Mouse (Mus musculus) kidney, embryonic 16.5 days (tissue): ENCODE data around the gene Larp4. TPM values are rescaled to one million over a fixed set of nuclear protein-coding genes. Genes with fewer than 3 reads are reported as not detected.
"Not testable (repeated sequence)": the region's sequence is repeated elsewhere in the genome, so short reads cannot be mapped to it uniquely, and the experiment has no call there.

Experiments used
- ATAC-seq: fragments of 200-750 bp; cut with Nextera tagmentation; 2 replicates; pipeline ENCODE4 v1.8.0; 2017; ENCODE audit warnings: moderate TSS enrichment; ENCODE audit not compliant: low FRiP score, low TSS enrichment
- H3K27ac ChIP-seq: fragments of 300-500 bp; sonication (generic); 2 replicates; pipeline ENCODE4 v1.5.1; 2014; ENCODE audit warnings: low read length
- H3K27me3 ChIP-seq: fragments of 300-500 bp; sonication (generic); 2 replicates; pipeline ENCODE4 v1.6.1; 2014; ENCODE audit warnings: low read length, control low read depth, mixed read lengths; ENCODE audit not compliant: insufficient read depth
- H3K36me3 ChIP-seq: fragments of 300-500 bp; sonication (generic); 2 replicates; pipeline ENCODE4 v1.6.1; 2014; ENCODE audit warnings: low read length, control low read depth, mixed read lengths; ENCODE audit not compliant: insufficient read depth
- H3K4me1 ChIP-seq: fragments of 300-500 bp; sonication (generic); 2 replicates; pipeline ENCODE4 v1.6.1; 2014; ENCODE audit warnings: low read length, control low read depth, mixed read lengths; ENCODE audit not compliant: insufficient read depth
- H3K4me2 ChIP-seq: fragments of 300-500 bp; sonication (generic); replicated peaks from 2 replicates; pipeline ENCODE4 v1.6.1; 2014; ENCODE audit warnings: low read depth, low read length
- H3K4me3 ChIP-seq: fragments of 300-500 bp; sonication (generic); 2 replicates; pipeline ENCODE4 v1.5.1; 2014; ENCODE audit warnings: mild to moderate bottlenecking, low read length
- H3K9ac ChIP-seq: fragments of 300-500 bp; sonication (generic); replicated peaks from 2 replicates; pipeline ENCODE4 v1.6.1; 2014; ENCODE audit warnings: low read length
- H3K9me3 ChIP-seq: fragments of 300-500 bp; sonication (generic); 2 replicates; pipeline ENCODE4 v1.6.1; 2016; ENCODE audit warnings: low read length, control low read depth
- WGBS: fragments of 180-500 bp; shearing (Covaris S2); extraction: QIAGEN DNeasy Blood & Tissue Kit; methylation state at CpG from one replicate; pipeline ENCODE4 v1.1.7; 2014; 5-methylcytosine and 5-hydroxymethylcytosine counted together
- polyA plus RNA-seq: library from polyadenylated mRNA; unstranded; fragments of >200 nt; fragmentation: Nextera tagmentation; extraction: Ambion mirVana; gene quantifications from 2 replicates; pipeline ENCODE4 v1.2.1, GENCODE M21; 2015

Larp4 gene
- polyA plus RNA-seq = 33.7 and 39.6 TPM in 2 replicates

DNA sequence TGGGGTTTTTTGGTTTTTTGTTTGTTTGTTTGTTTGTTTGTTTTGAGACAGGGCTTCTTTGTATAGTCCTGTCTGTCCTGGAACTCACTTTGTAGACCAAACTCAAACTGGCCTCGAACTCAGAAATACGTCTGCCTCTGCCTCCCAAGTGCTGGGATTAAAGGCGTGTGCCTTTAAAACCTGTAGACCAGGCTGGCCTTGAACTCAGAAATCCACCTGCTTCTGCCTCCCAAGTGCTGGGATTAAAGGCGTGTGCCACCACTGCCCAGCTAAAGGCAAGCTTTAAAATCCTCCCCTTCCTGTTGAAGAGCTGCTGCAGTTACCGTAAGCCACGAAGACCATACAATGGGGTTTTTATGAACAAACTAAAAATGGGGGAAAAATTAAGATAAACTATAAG lies at the start of gene Larp4:
Gene Larp4 (plus strand): TSS at position 301 of the 400 bp plus-strand sequence.
- not testable (repeated sequence) for H3K27me3 ChIP-seq, H3K4me2 ChIP-seq, H3K36me3 ChIP-seq, H3K4me1 ChIP-seq, H3K4me3 ChIP-seq, ATAC-seq, H3K9ac ChIP-seq, H3K27ac ChIP-seq, H3K9me3 ChIP-seq
- 84% methylated on average over 6 of the region's 6 CpGs for WGBS

- no peak overlapping the region for H3K27ac ChIP-seq
- no peaks in the 10 kb centered on the region for H3K9me3 ChIP-seq
- 78% methylated on average over 8 of the region's 8 CpGs for WGBS
- H3K4me3 ChIP-seq = no peak overlapping the region
- ATAC-seq = no peak
- no peak overlapping the region for H3K4me2 ChIP-seq
- no peaks in the 10 kb centered on the region for H3K4me1 ChIP-seq
- no peak overlapping the region for H3K9ac ChIP-seq
- no peaks in the 10 kb centered on the region for H3K27me3 ChIP-seq
- H3K36me3 ChIP-seq = no peaks in the 10 kb centered on the region
Observed at GRCm38 (mm10) chr15:99931231-99931630, 38.6 kb upstream of the Larp4 start.

- no peak for ATAC-seq
- Histone ChIP-seq H3K36me3 (no peaks in the 10 kb centered on the region), H3K9me3 (no peaks in the 10 kb centered on the region), H3K27me3 (no peaks in the 10 kb centered on the region), H3K4me1 (no peaks in the 10 kb centered on the region), H3K9ac (no peak overlapping the region), H3K4me3 (no peak overlapping the region), H3K4me2 (no peak overlapping the region), H3K27ac (no peak overlapping the region)
- WGBS = 38% methylated on average over 1 of the region's 1 CpGs
Observed at GRCm38 (mm10) chr15:99934501-99934900, 35.4 kb upstream of the Larp4 start.

- Histone ChIP-seq H3K27ac (no peak overlapping the region), H3K4me3 (no peak overlapping the region), H3K36me3 (no peaks in the 10 kb centered on the region), H3K9ac (no peak overlapping the region), H3K27me3 (no peaks in the 10 kb centered on the region), H3K9me3 (no peaks in the 10 kb centered on the region), H3K4me2 (no peak overlapping the region), H3K4me1 (no peaks in the 10 kb centered on the region)
- 97% methylated on average over 3 of the region's 3 CpGs for WGBS
- ATAC-seq = no peak
Observed at GRCm38 (mm10) chr15:99936659-99937058, 33.2 kb upstream of the Larp4 start.

- WGBS = 81% methylated on average over 8 of the region's 8 CpGs
- Histone ChIP-seq H3K9ac (no peak overlapping the region), H3K4me3 (no peak overlapping the region), H3K4me2 (no peak overlapping the region), H3K9me3 (no peaks in the 10 kb centered on the region), H3K36me3 (no peaks in the 10 kb centered on the region), H3K27ac (no peak overlapping the region), H3K4me1 (no peaks in the 10 kb centered on the region), H3K27me3 (no peaks in the 10 kb centered on the region)
- ATAC-seq = no peak
Observed at GRCm38 (mm10) chr15:99937841-99938240, 32.0 kb upstream of the Larp4 start.

GRCm38 (mm10) chr15:99940426-99940825 lies 29.4 kb upstream of the Larp4 start:
- WGBS = 49% methylated on average over 2 of the region's 2 CpGs
- H3K4me2 ChIP-seq = no peak overlapping the region
- no peak overlapping the region for H3K4me3 ChIP-seq
- H3K36me3 ChIP-seq = no peaks in the 10 kb centered on the region
- ATAC-seq = no peak
- H3K27me3 ChIP-seq = no peaks in the 10 kb centered on the region
- H3K9ac ChIP-seq = no peak overlapping the region
- H3K4me1 ChIP-seq = no peaks in the 10 kb centered on the region
- H3K9me3 ChIP-seq = peaks cover 5% of the 10 kb centered on the region; the same call in 1 of the 2 replicates
- H3K27ac ChIP-seq = no peak overlapping the region

DNA sequence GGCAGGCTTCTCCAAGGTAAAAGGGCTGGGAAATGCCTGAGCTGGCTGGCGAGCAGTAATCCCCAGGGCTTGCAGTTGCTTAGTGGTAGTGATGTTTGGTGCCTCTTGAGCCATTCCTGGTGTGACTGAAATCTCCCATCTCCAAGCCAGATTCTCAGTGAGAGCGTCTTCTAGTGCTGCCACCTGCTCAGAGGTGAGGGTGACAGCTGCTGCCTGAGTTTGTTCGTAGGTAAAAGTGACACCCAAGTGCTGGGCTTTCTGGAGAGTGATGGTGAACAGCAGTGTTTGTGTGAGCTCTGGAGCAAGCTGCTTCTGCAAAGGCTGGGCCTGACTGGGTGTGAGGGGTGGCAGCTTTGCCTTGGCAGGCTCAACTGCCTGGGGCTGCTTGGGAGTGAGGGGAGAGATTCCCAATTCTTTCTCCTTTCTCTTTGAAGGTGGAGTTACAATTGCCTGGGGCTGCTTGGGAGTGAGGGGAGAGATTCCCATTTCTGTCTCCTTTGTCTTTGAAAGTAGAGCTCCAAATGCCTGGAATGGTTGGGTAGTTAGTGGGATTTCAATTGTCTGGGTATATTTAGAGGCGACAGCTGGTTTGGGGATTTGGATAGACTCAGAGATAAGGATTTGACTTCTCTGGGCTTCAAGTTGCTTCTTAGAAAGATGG lies 28.8 kb upstream of the Larp4 start:
- Histone ChIP-seq H3K27me3 (no peaks in the 10 kb centered on the region), H3K4me1 (no peaks in the 10 kb centered on the region), H3K4me2 (no peak overlapping the region), H3K27ac (no peak overlapping the region), H3K4me3 (no peak overlapping the region), H3K36me3 (no peaks in the 10 kb centered on the region), H3K9ac (no peak overlapping the region), H3K9me3 (peaks cover 5% of the 10 kb centered on the region; the same call in 1 of the 2 replicates)
- ATAC-seq = no peak
- WGBS = 72% methylated on average over 4 of the region's 4 CpGs

DNA sequence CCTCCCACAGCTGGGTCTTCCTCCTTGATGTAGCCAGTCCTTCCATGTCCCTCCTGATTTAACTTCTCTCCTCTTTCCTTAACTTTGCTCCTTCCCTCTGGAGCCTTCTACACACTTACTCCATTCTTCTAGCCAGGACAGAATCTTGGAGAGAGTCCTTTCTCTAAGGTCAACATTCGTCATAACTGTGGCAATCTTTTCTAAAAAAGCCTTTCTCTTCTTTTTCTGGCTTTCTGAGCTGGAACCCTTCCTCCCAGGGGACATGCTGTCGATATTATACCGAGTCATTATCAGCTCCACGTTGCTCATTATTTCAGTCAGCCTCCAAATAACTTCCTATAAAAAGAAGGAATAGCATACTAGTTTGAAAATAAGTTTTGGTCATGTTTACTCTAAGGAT lies 14.5 kb upstream of the Larp4 start:
- no peak overlapping the region for H3K27ac ChIP-seq
- no peaks in the 10 kb centered on the region for H3K9me3 ChIP-seq
- ATAC-seq = no peak
- H3K4me2 ChIP-seq = no peak overlapping the region
- no peaks in the 10 kb centered on the region for H3K27me3 ChIP-seq
- H3K4me1 ChIP-seq = no peaks in the 10 kb centered on the region
- H3K36me3 ChIP-seq = no peaks in the 10 kb centered on the region
- no peak overlapping the region for H3K4me3 ChIP-seq
- 75% methylated on average over 4 of the region's 4 CpGs for WGBS
- H3K9ac ChIP-seq = no peak overlapping the region

DNA sequence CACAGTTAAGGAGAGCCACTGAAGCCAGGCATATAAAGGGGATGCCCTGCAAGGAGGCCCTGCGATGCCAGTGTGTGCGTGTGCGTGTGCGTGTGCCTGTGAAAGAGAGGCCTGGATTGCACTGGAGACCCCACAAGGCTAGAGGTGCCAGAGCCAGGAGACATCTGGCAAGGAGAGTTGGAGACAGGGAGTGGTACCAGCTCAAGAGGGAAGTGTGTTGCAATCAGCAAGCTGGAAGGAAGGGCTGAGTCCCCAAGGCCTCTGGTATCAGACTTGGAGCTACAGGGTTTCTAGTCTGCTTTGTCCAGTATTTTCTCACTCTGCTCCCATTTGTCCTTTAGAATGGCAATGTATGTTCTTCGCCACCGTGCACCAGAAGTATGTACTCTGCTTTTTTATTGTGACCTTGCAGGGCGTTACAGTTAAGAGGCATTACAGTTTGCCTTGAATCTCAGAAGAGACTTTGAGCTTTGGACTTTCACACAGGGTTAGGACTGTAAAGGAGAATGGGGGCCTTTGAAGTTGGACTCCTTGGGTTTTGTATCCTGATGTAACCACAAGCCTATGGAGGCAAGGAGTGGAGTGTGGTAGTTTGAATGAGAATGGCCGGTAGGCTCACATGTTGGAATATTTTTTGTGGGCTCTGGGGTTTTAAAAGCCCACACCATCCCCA lies 4.6 kb upstream of the Larp4 start:
- no peak overlapping the region for H3K27ac ChIP-seq
- no peaks in the 10 kb centered on the region for H3K27me3 ChIP-seq
- H3K4me3 ChIP-seq = no peak overlapping the region
- no peak for ATAC-seq
- H3K4me2 ChIP-seq = no peak overlapping the region
- 87% methylated on average over 8 of the region's 8 CpGs for WGBS
- no peak overlapping the region for H3K9ac ChIP-seq
- no peaks in the 10 kb centered on the region for H3K9me3 ChIP-seq
- no peaks in the 10 kb centered on the region for H3K36me3 ChIP-seq
- no peaks in the 10 kb centered on the region for H3K4me1 ChIP-seq

DNA sequence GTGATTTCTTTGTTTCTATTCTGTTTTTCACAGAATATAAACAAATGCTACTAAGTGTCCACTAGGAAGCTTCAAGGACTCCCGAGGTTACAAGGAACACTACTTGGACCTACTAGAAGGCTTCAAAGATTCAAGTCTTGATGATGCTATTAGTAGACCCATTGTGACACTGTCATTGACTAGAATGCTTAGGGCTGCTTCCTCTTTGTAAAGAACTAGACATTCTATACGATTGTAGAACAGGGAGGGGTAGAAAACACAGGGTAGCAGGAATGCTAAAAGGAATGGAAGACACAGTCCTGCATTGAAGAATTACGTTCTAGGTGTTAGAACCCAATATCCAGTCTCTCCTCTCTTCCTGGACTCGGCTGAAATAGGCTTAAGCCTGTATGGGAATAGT lies 2.9 kb upstream of the Larp4 start, which contains the start of gene Fam186a:
Gene Fam186a (minus strand): TSS at position 101 of the 400 bp plus-strand sequence.
- Histone ChIP-seq H3K27ac (no peak within 1 kb of the TSS), H3K9ac (no peak within 1 kb of the TSS), H3K4me3 (no peak within 1 kb of the TSS), H3K4me2 (no peak within 1 kb of the TSS), H3K4me1 (peaks cover 4% of the 10 kb centered on the region; the same call in 1 of the 2 replicates), H3K27me3 (no peaks in the 10 kb centered on the region), H3K36me3 (no peaks in the 10 kb centered on the region), H3K9me3 (no peaks in the 10 kb centered on the region)
- ATAC-seq = no peak
- WGBS = 77% methylated on average over 4 of the region's 4 CpGs
